Mouse (Mus musculus): ENCODE results near the gene Mark3.

- TF ChIP-seq POLR2A (IDR thresholded peaks at IDR 0.05; ENCODE audit: borderline replicate concordance, insufficient read depth, low read length) (no peak), CTCF (IDR thresholded peaks at IDR 0.05; ENCODE audit: borderline replicate concordance, insufficient read depth, low read depth, low read length) (no peak)
These were observed 120.8 kb downstream of the Mark3 start for GRCm38 (mm10) chr12:111694880-111695804.
